Mouse (Mus musculus) T-helper 17 cell (primary cell): ENCODE measurements around the gene Tmem87b.

Experiments used
- in situ Hi-C, 2 experiments: fragments of 300-600 bp; cut with MboI, MseI; formaldehyde crosslinking; loops; 1 replicate in 1 of 2; 2 replicates in 1 of 2; pipeline ENCODE4 v1.15.1; 2025; ENCODE audit warnings: high pct_unique_total_duplicates in 2 of 2

The Tmem87b gene

GRCm38 (mm10) chr2:128885225-128885811 lies 67.4 kb downstream of the Tmem87b start:
- in situ Hi-C loops = loop anchor here in 1 of 2 experiments (25.0 kb wide), 1 partner anchor 177 kb away; the partner anchor contains the start of gene Ttl

DNA sequence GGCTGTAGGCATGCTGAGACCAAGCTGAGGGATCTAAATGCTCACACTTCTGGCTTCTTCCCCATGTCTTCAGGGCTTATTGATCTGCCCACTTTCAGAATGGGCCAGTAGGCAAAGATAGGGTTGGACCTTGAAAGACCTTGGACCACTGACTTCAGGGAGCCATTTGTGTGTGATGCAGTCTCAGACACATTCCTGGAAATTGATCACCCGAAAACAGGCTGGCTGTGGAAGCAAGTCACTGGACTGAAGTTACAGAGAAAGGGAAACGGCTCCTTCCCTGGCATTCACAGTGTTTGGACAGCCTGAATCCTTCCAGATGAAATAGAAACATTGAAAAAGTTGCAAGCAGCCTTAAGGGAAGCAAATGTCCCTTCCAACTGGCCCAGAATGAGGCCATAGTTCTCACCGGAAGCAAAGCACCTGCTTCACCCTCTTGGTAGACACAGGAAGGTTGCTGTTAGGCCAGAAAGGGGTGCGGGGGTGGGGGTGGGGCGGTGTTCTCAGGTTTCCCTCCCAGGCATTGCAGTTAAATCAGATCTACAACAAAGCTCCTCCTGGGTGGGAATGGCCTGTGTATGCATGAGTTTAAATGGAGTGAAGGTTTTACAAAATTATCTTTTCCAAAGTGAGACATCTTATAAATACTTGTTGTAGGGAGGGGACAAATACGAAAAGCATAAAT lies 70.1 kb downstream of the Tmem87b start:
- in situ Hi-C loops = loop anchor here in 1 of 2 experiments (25.0 kb wide), 1 partner anchor 174 kb away; the partner anchor contains the start of gene Ttl

- in situ Hi-C loops = loop anchor here in 1 of 2 experiments (25.0 kb wide), 1 partner anchor 172 kb away; the partner anchor contains the start of gene Ttl
Observed at GRCm38 (mm10) chr2:128890661-128891335, 72.9 kb downstream of the Tmem87b start.

GRCm38 (mm10) chr2:128892180-128892721 lies 74.3 kb downstream of the Tmem87b start:
- in situ Hi-C loops = loop anchor here in 1 of 2 experiments (25.0 kb wide), 1 partner anchor 170 kb away; the partner anchor contains the start of gene Ttl

DNA sequence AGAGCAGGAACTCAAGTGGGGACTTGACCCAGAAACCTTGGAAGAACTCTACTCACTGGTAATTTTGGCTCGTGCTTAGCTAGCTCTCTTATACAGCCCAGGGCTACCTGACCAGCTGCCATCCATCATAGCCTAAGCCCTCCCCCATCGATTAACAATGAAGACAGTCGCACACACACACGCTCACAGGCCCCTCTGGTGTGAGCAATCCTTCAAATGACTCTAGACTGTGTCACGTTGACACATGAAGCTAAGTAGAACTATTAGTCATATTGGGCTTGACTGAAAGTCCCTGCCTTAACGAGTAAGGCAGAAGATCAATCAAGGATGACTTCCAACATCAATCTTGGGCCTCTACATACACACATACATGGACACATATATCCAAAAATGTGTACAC lies 84.9 kb downstream of the Tmem87b start:
- in situ Hi-C loops = loop anchor here in 1 of 2 experiments (10.0 kb wide), 2 partner anchors 208 to 422 kb away; partner anchors contain the start of gene Mertk

DNA sequence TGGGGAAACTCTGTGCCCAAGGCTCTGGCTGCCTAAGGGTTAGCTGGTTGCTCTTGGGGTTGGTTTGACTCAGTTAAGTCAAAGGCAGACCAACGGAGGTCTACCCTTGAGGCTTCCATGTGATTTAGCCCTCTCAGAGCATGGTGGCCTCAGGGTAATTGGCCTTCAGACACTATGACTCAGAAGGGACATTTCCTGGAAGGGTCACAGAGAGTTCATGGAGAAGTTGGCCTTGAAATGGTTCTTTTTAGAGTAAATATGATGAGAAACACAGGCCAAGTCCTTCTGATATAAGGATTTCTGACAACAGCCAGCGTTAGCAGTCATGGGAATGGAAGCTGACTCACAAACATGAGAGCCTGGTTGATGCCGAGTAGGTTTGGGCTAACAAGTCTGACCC lies 85.7 kb downstream of the Tmem87b start:
- in situ Hi-C loops = loop anchor here in 1 of 2 experiments (10.0 kb wide), 2 partner anchors 209 to 421 kb away; partner anchors contain the start of gene Mertk
